Mouse (Mus musculus) bone marrow, adult 2 months (tissue): ENCODE results near the gene Sri.

Experiments used
- CTCF ChIP-seq: fragments of 200-500 bp; IDR thresholded peaks from 2 replicates; pipeline ENCODE4 v1.5.1; 2011; ENCODE audit warnings: low read length, control low read depth; ENCODE audit not compliant: control insufficient read depth, insufficient read depth
- POLR2A ChIP-seq: fragments of 200-500 bp; IDR thresholded peaks from 2 replicates; pipeline ENCODE4 v1.6.1; 2011; ENCODE audit warnings: low read depth, mild to moderate bottlenecking, control low read depth, low read length, borderline replicate concordance; ENCODE audit not compliant: control insufficient read depth

- TF ChIP-seq CTCF (no peak), POLR2A (no peak)
Observed at GRCm38 (mm10) chr5:8057018-8057323, 11.1 kb downstream of the Sri start.
